Mouse (Mus musculus): ENCODE data around the gene Iqsec1. TPM values are rescaled to one million over a fixed set of nuclear protein-coding genes. Genes with fewer than 3 reads are reported as not detected.

Gene Iqsec1
- polyA plus RNA-seq, 1 experiment from 2014 or later = 21.5 TPM

DNA sequence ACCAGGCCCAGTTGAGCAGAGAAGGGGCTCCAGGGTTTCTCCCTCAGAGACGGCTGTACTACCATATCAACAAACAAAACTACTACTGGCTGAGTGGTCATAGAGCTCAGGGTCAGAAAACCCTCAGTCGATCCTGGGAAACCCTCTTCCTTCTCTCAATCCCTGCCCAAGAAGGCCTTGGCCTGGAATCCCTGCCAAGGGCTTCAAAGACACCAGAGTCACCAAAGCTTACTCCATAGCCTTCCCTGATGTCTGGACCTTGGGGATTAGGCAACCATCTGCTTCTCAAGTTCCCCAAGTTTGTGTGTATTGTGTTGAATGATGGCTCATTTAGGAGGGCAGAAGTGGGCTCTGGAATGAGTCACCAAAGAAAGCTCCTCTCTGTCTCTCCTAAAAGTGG is 296.6 kb downstream of the Iqsec1 start:
- no peak overlapping the region for H3K4me3 ChIP-seq (replicated peaks)
- no peak overlapping the region for H3K9ac ChIP-seq (replicated peaks)
- ATAC-seq (ENCODE audit: low FRiP score) = no peak
- H3K9me3 ChIP-seq (replicated peaks) = no peaks in the 10 kb centered on the region
- H3K27me3 ChIP-seq (replicated peaks) = no peaks in the 10 kb centered on the region
- WGBS = 85% methylated on average over 2 of the region's 2 CpGs
- H3K4me1 ChIP-seq = peaks cover 25% of the 10 kb centered on the region
- peaks cover 65% of the 10 kb centered on the region for H3K36me3 ChIP-seq
- no peak overlapping the region for H3K27ac ChIP-seq (replicated peaks)
- no peak overlapping the region for H3K4me2 ChIP-seq

DNA sequence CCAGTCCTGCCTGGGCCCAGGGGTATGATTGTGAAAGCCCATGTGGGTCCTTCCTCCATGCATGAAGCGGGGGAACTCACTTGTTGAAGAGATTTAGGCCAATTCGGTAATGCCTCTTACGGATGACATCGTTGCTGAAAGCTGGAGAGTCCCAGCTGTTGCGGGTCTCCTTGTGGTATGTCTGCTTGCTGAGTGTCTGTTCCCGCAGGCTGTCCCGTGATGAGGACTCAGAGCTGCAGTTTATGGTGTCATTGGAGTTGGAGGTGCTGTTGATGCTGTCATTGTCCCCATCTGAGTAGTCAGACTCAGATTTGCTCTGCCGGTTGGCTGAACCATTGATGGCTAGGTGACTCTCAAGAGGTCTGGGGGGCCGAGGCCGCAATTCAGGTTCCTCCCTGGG is 299.0 kb downstream of the Iqsec1 start:
- Histone ChIP-seq H3K27ac (replicated peaks) (no peak overlapping the region), H3K4me3 (replicated peaks) (no peak overlapping the region), H3K9me3 (replicated peaks) (no peaks in the 10 kb centered on the region), H3K27me3 (replicated peaks) (no peaks in the 10 kb centered on the region), H3K4me2 (no peak overlapping the region), H3K36me3 (peaks cover 63% of the 10 kb centered on the region), H3K9ac (replicated peaks) (no peak overlapping the region), H3K4me1 (peaks cover 17% of the 10 kb centered on the region)
- ATAC-seq (ENCODE audit: low FRiP score) = no peak
- WGBS = 76% methylated on average over 10 of the region's 10 CpGs

DNA sequence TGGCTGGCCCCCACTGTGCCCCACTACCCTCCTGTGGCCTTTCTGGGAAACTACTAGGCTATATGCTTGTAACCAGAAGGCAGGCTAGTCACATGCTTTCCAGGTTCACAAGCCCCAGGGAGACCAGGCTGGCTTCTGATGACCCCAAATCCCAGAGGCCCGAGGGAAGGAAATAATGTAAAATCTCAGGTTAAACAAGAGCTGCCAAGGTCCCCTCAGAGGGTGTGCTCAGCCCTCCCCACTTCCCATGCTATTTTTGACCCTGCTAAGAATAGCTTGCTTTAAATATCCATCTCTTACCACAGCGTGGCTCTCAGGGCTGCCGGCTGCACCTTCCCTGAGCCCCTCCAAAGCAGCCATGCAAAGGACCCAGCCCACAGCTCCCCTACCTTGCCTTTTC is 299.7 kb downstream of the Iqsec1 start:
- 81% methylated on average over 3 of the region's 3 CpGs for WGBS
- peaks cover 20% of the 10 kb centered on the region for H3K4me1 ChIP-seq
- H3K4me2 ChIP-seq = no peak overlapping the region
- H3K9me3 ChIP-seq (replicated peaks) = no peaks in the 10 kb centered on the region
- H3K27me3 ChIP-seq (replicated peaks) = no peaks in the 10 kb centered on the region
- no peak overlapping the region for H3K9ac ChIP-seq (replicated peaks)
- peaks cover 56% of the 10 kb centered on the region for H3K36me3 ChIP-seq
- H3K27ac ChIP-seq (replicated peaks) = no peak overlapping the region
- H3K4me3 ChIP-seq (replicated peaks) = no peak overlapping the region
- ATAC-seq (ENCODE audit: low FRiP score) = no peak

DNA sequence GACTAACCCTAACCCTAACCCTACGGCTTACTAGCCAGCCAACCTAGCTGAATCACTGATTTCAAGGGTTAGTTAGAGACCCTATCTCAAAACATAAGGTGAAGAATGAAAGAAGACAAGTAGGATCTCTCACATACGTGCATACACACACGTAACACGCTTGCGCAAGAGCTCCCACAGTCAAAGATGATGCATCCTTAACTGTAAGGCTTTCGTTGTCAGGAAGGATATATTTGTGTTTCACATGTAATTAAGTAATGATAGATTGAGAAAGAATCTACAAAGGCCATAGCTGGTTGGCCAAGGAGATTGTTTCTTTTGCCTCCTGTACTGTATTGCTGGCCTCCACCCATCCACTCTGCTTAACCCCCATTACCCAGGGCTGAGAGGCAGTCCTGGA is 300.5 kb downstream of the Iqsec1 start:
- Histone ChIP-seq H3K9ac (replicated peaks) (no peak overlapping the region), H3K27me3 (replicated peaks) (no peaks in the 10 kb centered on the region), H3K4me3 (replicated peaks) (no peak overlapping the region), H3K27ac (replicated peaks) (no peak overlapping the region), H3K4me2 (no peak overlapping the region), H3K4me1 (peaks cover 21% of the 10 kb centered on the region), H3K9me3 (replicated peaks) (no peaks in the 10 kb centered on the region), H3K36me3 (peaks cover 48% of the 10 kb centered on the region)
- 95% methylated on average over 6 of the region's 6 CpGs for WGBS
- no peak for ATAC-seq (ENCODE audit: low FRiP score)

DNA sequence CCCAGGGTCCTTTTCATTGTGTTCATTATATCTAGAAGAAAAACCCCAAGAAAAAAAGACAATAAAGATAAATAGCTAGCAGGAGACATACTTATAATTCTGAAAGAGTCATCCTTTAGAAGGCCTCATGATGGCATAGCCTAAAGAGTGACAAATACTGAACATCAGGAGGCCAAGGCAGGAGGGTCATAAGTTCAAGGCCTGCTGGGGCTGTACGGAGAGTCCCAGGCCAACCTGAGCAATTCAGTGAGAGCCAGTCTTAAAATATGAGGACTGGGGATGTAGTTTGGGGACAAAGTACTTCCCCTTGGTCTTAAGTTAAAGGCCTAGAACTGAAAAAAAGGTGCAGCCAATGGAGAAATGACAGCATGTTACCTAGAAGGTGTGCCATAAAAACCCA is 301.7 kb downstream of the Iqsec1 start:
- Histone ChIP-seq H3K4me1 (peaks cover 21% of the 10 kb centered on the region), H3K4me2 (no peak overlapping the region), H3K4me3 (replicated peaks) (no peak overlapping the region), H3K36me3 (peaks cover 38% of the 10 kb centered on the region), H3K9ac (replicated peaks) (no peak overlapping the region), H3K27me3 (replicated peaks) (no peaks in the 10 kb centered on the region), H3K27ac (replicated peaks) (no peak overlapping the region), H3K9me3 (replicated peaks) (no peaks in the 10 kb centered on the region)
- no peak for ATAC-seq (ENCODE audit: low FRiP score)
- WGBS = 47% methylated on average over 1 of the region's 1 CpGs

DNA sequence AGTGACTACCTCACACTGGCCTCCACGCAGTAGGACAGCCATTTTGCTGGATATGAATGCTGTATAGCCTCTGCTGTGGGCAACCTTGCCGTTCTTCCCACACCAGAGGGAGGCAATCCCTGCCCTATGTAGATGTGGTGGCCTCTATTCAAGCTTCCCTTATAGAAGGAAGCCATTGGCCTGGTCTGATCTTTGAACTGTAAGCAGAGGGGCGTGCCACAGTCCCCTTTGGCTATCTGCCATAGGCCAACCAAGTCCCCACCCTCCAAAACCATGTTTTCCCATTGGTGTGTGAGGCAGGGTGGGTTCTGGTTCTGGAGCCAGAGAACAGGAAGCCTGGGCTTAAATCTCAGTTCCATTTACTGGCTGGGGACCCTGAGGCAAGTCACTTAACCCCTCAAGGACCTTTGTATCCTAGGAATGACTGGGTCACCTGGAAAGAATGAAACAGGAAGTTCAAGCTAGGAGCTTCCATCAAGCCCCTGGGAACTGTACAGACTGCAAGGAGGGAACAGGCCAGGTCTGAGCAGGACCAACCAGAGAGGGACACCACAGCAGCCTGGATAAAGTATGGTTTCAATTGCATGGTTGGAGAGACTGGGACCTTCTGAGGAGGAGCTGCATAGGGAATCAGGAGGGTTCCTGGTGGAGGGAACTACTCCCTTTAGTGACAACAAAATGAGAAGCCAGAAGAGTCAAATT is 304.5 kb downstream of the Iqsec1 start:
- Histone ChIP-seq H3K9me3 (replicated peaks) (no peaks in the 10 kb centered on the region), H3K36me3 (peaks cover 29% of the 10 kb centered on the region), H3K9ac (replicated peaks) (no peak overlapping the region), H3K4me1 (peaks cover 12% of the 10 kb centered on the region), H3K4me2 (no peak overlapping the region), H3K4me3 (replicated peaks) (no peak overlapping the region), H3K27me3 (replicated peaks) (no peaks in the 10 kb centered on the region), H3K27ac (replicated peaks) (no peak overlapping the region)
- 88% methylated on average over 3 of the region's 3 CpGs for WGBS
- no peak for ATAC-seq (ENCODE audit: low FRiP score)

DNA sequence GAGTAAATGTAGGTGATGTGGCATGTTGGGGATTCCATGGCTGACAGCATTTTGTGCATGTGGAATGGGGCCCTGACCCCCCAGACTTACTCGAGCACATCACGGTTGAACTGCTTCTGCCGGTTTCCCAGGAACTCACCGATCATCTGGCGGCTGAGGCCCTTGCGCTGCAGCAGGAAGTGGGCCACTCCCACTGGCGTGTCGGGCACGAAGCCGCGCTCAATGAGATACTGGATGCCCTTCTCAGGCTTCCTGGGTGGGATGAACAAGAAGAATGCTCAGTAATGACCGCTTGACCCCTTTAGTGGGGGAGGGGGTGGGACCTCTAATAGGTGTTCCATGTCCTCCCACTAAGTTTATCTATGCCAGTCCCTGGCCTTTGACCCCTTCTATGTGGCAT is 308.1 kb downstream of the Iqsec1 start:
- no peak overlapping the region for H3K4me3 ChIP-seq (replicated peaks)
- no peak for ATAC-seq (ENCODE audit: low FRiP score)
- H3K9me3 ChIP-seq (replicated peaks) = no peaks in the 10 kb centered on the region
- peaks cover 4% of the 10 kb centered on the region for H3K4me1 ChIP-seq
- no peak overlapping the region for H3K27ac ChIP-seq (replicated peaks)
- H3K36me3 ChIP-seq = peaks cover 51% of the 10 kb centered on the region
- 89% methylated on average over 12 of the region's 12 CpGs for WGBS
- no peak overlapping the region for H3K9ac ChIP-seq (replicated peaks)
- H3K4me2 ChIP-seq = no peak overlapping the region
- H3K27me3 ChIP-seq (replicated peaks) = no peaks in the 10 kb centered on the region

DNA sequence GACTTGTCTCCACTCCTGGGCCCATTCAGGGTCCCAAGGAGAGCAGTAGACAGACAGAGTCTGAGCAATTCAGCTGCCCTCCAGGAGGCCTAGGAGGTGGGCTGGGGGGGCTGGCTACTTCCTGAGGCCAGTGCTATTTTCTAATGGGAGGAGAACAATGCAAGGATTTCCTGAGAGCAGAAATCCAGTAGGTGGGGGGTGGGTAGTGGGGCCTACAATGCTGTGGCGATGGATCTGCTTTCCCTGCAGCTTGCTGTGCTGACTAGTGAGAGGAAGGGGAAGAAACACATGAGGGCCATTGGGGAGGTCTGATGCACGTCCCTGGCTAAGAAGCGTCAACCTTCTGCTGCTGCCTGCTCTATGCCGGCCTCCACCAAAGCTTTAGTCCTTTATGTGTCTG is 309.7 kb downstream of the Iqsec1 start:
- no peaks in the 10 kb centered on the region for H3K27me3 ChIP-seq (replicated peaks)
- peaks cover 67% of the 10 kb centered on the region for H3K36me3 ChIP-seq

DNA sequence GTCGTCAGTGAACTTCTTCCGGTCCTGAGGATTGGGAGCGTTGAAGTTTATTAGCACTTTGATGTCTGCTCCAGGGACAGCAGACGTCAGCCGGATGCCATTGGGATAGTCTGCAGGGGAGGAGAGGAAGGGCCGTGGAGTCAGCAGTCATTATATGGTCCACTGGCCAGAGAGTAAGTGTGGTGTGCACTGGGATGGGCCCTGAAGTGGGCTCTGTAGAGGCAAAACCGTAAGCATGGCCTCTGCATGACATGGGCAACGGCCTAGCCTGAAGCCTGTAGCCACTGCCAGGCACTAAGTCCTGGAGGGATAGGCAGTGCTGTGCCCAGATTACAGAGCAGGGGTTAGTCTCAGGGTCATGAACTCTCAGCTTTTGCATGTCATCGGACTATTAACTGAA is 319.8 kb downstream of the Iqsec1 start:
- H3K4me1 ChIP-seq = no peaks in the 10 kb centered on the region
- no peak for ATAC-seq (ENCODE audit: low FRiP score)
- no peak overlapping the region for H3K4me3 ChIP-seq (replicated peaks)
- no peaks in the 10 kb centered on the region for H3K9me3 ChIP-seq (replicated peaks)
- H3K4me2 ChIP-seq = no peak overlapping the region
- H3K9ac ChIP-seq (replicated peaks) = no peak overlapping the region
- H3K27ac ChIP-seq (replicated peaks) = no peak overlapping the region
- peaks cover 97% of the 10 kb centered on the region for H3K36me3 ChIP-seq
- 70% methylated on average over 9 of the region's 9 CpGs for WGBS
- H3K27me3 ChIP-seq (replicated peaks) = no peaks in the 10 kb centered on the region

More for the DNA sequence above, 309.7 kb downstream of the Iqsec1 start:
- no peak overlapping the region for H3K9ac ChIP-seq (replicated peaks)
- no peaks in the 10 kb centered on the region for H3K9me3 ChIP-seq (replicated peaks)
- 62% methylated on average over 4 of the region's 4 CpGs for WGBS
- no peak for ATAC-seq (ENCODE audit: low FRiP score)
- no peak overlapping the region for H3K4me2 ChIP-seq
- H3K4me1 ChIP-seq = peaks cover 2% of the 10 kb centered on the region
- no peak overlapping the region for H3K4me3 ChIP-seq (replicated peaks)
- H3K27ac ChIP-seq (replicated peaks) = peak overlapping the region; percentile 11; the same call in 1 of the 2 replicates

DNA sequence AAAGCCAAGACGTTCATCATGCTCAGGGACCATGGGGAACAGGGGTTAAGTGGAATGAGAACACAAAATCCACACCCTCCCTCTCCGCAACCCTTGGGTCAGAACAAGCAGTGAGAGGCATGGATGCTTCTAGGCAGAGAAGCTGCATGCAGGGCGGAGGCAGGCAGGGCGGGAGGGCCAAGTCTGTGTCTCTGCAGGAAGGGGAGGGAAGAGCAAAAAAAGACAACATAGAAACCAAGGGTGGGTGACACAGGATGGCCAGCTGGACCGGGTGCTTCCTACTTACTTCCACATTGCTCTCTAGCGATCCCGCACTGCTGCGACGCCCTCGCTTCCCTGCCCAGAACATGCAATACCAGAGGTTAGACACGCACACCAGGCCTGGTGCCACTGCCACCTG is 324.7 kb downstream of the Iqsec1 start:
- no peak for ATAC-seq (ENCODE audit: low FRiP score)
- WGBS = 85% methylated on average over 11 of the region's 11 CpGs

DNA sequence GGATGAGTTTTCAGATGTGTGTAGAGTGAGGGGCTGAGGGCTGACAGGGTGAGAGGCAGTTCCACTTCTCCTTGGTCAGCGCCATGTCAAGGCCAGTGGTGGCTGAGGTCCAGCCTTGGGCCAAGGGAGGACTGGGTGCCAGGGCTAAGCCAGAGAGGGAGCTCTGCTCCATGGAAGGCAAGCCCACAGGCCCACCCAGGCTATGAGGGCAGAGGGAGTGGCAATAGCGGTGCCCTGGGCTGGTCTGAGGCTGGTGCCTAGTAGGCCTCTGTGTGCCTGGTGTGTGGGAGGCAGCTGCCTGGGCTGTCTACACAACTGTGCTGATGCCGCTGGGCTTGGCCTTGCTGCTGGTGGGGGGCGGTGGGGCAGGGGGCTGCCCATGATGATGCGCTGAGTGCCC is 326.3 kb downstream of the Iqsec1 start:
- Histone ChIP-seq H3K9ac (replicated peaks) (no peak overlapping the region), H3K4me2 (no peak overlapping the region), H3K9me3 (replicated peaks) (no peaks in the 10 kb centered on the region), H3K27me3 (replicated peaks) (no peaks in the 10 kb centered on the region), H3K36me3 (peaks cover 59% of the 10 kb centered on the region), H3K27ac (replicated peaks) (no peak overlapping the region), H3K4me3 (replicated peaks) (no peak overlapping the region), H3K4me1 (0 out of 2 replicates have a peak, but pooled peaks cover 3% of the 10 kb centered on the region)
- WGBS = 95% methylated on average over 5 of the region's 5 CpGs
- ATAC-seq (ENCODE audit: low FRiP score) = no peak

More for the DNA sequence above, 324.7 kb downstream of the Iqsec1 start:
- no peak overlapping the region for H3K4me3 ChIP-seq (replicated peaks)
- H3K4me1 ChIP-seq = 0 out of 2 replicates have a peak, but pooled peaks cover 3% of the 10 kb centered on the region
- no peak overlapping the region for H3K27ac ChIP-seq (replicated peaks)
- no peaks in the 10 kb centered on the region for H3K9me3 ChIP-seq (replicated peaks)
- no peak overlapping the region for H3K9ac ChIP-seq (replicated peaks)
- no peak overlapping the region for H3K4me2 ChIP-seq
- peaks cover 74% of the 10 kb centered on the region for H3K36me3 ChIP-seq
- H3K27me3 ChIP-seq (replicated peaks) = no peaks in the 10 kb centered on the region

DNA sequence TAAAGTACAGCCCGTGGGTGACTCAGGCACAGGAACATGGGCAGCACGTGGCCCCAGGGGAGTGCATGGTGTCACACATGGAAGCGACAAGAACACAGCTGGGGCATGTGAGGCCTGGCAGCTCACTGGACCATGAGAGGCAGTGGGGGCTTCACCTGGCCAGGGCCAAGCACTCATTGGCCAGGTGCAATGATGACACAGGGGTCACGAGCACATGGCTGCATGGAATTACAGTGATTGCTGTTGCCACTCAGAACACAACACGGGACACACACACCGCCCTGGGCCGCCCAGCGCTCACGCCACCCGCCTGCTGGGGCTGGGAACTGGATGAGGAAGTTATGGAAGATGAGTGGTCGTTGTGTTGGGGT is 327.5 kb downstream of the Iqsec1 start:
- 0 out of 2 replicates have a peak, but pooled peaks cover 3% of the 10 kb centered on the region for H3K4me1 ChIP-seq
- no peaks in the 10 kb centered on the region for H3K27me3 ChIP-seq (replicated peaks)
- H3K9ac ChIP-seq (replicated peaks) = no peak overlapping the region
- H3K36me3 ChIP-seq = peaks cover 47% of the 10 kb centered on the region
- no peak overlapping the region for H3K27ac ChIP-seq (replicated peaks)
- ATAC-seq (ENCODE audit: low FRiP score) = no peak
- H3K4me3 ChIP-seq (replicated peaks) = no peak overlapping the region
- H3K9me3 ChIP-seq (replicated peaks) = no peaks in the 10 kb centered on the region
- 87% methylated on average over 11 of the region's 11 CpGs for WGBS
- no peak overlapping the region for H3K4me2 ChIP-seq
